Mouse (Mus musculus) ES-E14 (cell line): ENCODE measurements at regions not wholly inside any gene's neighbourhood (a gene's known extent, or its start where the extent isn't known, plus 50 kb on each side); places are given as distances from the start of the nearest gene placed in this dataset.

Experiments
- CHD2 ChIP-seq: IDR thresholded peaks from 2 replicates; pipeline ENCODE4 v1.6.1; 2014; ENCODE audit warnings: mild to moderate bottlenecking, low read depth, low read length, inconsistent platforms
- HCFC1 ChIP-seq: IDR thresholded peaks from 2 replicates; pipeline ENCODE4 v1.6.1; 2012; ENCODE audit warnings: low read length, inconsistent platforms, borderline replicate concordance; ENCODE audit not compliant: insufficient read depth
- MAFK ChIP-seq: IDR thresholded peaks from 2 replicates; pipeline ENCODE4 v1.6.1; 2014; ENCODE audit warnings: mild to moderate bottlenecking, low read depth, low read length, inconsistent platforms; ENCODE audit not compliant: insufficient read depth
- ZC3H11A ChIP-seq: IDR thresholded peaks from 2 replicates; pipeline ENCODE4 v1.6.1; 2012; ENCODE audit warnings: low read depth, mild to moderate bottlenecking, inconsistent platforms, low read length, borderline replicate concordance
- ZNF384 ChIP-seq: IDR thresholded peaks from 2 replicates; pipeline ENCODE4 v1.6.1; 2012; ENCODE audit warnings: low read depth, low read length, inconsistent platforms

DNA sequence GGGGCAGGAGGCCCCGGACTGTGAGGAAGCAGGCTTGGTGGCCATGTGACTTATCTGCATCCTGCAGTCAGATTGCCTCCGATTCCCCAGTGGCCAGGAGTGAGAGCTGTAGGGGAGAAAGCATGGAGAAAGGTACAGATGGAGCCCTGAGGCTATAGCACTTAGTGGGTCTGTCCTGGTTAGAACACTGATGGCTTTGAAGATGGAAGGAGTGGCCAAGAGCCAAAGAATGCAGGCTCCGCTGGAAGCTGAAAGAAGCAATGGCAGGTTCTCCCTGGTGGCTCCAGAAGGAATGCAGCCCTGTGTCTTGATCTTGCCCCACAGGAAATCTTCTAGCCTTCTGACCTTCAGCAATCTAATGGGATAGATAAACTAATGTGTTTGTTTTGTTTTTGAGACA lies 926.3 kb downstream of the 4930447A16Rik start:
- no peak for TF ChIP-seq MAFK
- no peak for TF ChIP-seq HCFC1
- TF ChIP-seq ZNF384: no peak
- no peak for TF ChIP-seq CHD2
- no peak for TF ChIP-seq ZC3H11A
